Mouse (Mus musculus) monocyte, adult 2 months (primary cell): ENCODE results near the gene H2afy.

Source experiments
- DNase-seq, 2 experiments: peaks; one replicate each; pipeline ENCODE4 v3.0.0; 2022; ENCODE audit warnings: low spot score in 2 of 2, low read depth in 1 of 2

H2afy gene

DNA sequence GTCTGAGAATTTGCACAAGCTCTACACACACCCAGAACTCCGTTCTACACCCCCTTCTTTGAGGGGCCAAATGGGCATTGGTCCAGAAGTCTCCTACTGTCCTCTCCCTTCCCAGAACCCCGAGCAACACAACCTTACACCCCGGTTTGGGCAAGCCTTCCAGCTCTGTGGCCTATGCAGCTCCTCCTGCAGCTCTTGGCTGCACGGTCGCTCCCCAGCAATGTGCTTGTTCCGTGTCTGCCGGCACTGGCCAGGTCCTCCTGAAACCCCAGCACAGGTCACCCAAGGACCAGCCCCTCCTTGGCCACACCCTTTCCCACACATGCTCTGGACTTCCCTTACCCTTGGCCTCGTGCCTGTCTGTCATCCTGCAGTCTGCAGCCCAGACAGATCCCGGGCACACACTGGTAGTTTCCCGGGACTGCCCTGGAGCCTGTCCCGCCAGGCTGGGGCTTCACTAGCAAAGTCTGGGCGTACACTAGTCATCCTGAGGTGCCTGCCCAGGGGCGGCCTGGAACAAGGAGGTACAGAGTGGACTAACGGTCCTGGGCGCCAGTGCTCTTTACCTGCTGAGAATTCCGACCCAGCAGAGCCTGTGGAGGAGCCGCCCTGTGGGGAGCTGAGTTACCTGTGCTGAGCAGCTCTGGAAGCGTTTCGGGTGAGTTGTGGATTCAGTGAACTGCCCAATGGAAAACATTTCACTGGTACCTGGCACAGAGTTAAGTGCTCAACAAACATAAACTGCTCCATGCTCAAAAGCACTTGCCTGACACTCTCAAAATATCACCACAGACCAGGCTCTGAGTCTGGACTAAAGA is 22.5 kb downstream of the H2afy start:
- DNase-seq: no peak

DNA sequence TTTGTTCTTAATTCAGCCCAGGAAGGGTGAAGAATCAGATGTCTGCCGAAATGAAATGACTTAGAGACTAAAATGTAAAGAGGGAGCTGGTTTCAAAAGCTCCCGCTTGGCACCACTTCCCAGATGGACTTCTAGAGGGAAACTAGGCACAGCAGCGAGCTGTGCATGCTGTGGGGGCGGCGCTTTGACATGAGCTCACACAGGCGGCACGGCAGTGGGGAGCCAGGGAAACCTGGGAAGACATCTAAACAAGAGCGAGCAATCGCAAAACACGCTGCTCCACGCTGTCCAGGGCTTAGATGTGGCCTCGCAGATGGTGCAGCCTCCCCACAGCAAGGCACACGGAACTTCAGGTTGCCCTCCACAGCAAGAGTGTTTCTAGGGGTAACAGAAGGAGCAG is 23.2 kb downstream of the H2afy start:
- no peak for DNase-seq

DNA sequence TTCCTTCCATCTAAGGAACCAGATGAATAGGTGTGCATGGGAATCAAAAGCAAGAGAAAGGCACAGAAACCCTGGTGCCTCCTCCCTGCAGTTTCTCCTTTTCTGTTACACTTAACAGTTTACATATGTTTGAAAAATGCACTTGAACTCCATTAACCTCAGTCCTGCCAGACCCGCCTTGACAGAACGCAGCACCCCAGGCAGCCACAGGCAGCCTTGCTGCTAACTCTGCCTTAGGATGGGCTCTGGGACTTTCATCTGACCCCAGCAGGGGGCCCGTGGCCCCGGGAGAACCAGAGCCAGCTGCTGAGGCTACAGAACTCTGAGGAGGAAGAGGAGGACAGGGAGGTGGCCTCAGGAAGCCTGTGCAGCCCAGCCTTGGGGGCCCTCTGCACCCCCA is 23.7 kb downstream of the H2afy start:
- DNase-seq: no peak

DNA sequence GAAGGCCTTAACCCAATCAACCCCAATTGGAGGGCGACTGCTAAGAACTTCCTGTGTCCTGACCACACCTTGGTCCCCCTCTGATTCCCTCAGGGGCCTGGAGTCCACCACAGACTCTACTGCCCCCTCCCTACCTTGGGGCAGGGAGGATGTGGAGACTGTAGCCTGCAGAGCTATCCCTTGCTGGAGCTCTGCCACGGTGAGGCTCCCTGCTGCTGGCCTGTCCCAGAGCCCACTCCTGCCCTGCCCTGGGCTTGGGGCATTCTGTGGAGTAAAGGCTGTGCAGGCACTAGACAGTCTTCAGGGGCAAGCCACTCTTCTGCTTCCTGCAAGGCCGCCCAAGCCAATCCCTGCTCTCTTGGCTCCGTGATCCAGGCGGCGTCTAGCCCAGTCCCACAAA is 24.6 kb downstream of the H2afy start:
- no peak for DNase-seq

DNA sequence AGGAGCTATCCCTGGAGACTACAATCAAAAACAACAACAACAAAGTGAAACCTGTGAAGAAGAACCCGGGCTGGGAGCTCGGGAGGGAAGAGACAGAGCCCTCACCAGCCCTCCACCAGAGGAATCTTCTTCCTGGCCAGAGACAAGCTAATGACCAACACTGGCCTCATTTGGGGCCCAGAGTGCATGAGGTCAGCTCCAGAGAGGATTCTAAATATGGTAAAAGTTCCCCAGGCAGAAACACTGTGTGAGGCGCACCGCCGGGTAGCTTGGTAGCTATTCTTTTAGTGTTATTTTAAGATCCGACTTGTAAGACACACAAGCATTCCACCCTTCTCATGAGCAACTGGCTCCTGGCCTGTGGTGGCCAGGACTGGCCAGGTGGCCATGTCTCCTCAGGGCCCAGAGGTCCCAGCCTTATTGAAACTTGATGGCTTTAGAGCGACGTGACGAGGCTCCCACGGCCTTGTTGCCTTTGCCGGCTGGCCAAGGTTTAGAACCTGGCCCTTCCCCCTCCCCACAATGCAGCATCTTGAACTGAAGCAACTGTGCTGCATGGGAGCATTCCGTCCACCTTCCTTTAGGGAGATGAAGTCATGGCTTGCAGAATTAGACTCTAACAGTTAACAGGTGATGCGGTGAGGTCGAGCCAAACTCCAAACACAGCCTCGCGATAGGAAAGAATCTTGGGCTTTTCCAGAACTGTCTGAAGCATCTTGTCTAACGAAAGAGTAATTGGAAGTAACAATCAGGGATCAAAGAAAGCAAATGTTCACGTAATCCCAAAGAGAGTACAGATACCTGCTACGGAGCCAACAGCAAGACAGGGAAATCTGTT is 25.2 kb downstream of the H2afy start:
- DNase-seq: no peak

DNA sequence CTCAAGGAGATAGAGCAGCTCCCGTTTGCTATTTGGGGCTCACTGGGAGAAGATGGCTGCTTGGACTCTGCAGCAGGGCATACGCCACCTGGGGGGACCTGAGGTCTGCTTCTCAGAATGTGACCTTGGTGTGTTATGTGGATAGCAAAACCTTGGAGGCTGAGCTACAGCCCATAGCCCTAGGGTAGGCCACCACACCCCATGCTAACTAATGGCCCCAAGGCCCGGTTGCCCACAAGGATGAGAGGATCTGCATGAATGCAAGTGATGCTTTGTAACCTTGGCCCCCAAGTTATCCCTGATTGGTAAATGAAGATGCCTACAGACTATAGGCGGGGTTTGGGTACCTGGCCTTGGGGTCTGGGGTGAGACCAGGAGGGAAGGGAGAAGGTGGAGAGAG is 26.5 kb downstream of the H2afy start:
- no peak for DNase-seq

DNA sequence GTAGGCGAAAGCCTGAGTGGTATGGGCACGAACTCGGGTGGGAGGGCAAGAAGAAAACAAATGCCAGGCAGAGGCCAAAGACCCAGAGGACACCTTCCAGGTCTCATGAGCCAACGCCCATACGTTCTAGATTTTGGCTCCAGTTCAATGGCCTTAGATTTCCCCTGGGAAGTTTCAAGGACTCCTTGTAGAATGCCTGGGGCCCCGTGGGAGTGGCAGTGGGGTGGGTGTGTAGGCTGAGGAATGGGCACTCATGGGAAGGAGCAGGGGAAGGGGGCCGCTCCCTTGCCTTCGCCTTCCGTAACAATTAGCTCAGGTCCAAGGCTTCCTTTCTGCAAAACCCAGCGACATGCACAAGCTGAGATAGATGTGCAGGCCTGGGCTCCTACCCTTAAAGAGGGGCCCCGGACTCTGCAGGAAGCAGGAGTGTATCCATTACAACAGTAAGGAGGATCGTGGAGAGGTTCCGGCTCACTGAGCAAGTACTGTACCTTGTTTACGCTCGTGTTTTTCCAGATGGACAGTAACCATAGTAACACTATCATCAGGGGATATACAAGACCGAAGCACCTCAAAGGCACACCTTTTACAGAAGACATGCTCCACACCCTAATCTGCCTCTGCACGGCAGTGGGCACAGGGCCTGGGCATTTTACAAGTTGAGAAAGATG is 27.2 kb downstream of the H2afy start:
- no peak for DNase-seq

DNA sequence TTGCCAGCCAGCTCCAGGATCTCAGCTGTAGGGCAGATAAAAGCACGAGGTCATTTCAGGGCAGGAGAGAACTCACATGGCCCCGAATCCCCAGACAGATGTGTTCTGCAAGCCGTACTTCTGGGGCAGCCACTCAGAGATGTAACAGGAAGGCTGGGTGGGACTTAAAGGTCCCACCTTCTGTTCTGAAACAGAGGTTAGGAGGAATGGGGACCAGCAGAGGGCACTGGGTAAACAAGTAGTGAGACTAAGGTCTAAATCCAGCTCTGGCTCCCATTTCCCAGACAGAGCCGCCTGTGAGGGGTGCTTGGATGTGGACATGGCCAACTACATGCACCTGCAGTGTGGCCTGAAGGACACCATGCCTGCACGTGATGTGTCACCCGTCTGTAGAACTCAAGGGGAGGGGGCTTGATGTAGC is 31.2 kb downstream of the H2afy start:
- DNase-seq: no peak

DNA sequence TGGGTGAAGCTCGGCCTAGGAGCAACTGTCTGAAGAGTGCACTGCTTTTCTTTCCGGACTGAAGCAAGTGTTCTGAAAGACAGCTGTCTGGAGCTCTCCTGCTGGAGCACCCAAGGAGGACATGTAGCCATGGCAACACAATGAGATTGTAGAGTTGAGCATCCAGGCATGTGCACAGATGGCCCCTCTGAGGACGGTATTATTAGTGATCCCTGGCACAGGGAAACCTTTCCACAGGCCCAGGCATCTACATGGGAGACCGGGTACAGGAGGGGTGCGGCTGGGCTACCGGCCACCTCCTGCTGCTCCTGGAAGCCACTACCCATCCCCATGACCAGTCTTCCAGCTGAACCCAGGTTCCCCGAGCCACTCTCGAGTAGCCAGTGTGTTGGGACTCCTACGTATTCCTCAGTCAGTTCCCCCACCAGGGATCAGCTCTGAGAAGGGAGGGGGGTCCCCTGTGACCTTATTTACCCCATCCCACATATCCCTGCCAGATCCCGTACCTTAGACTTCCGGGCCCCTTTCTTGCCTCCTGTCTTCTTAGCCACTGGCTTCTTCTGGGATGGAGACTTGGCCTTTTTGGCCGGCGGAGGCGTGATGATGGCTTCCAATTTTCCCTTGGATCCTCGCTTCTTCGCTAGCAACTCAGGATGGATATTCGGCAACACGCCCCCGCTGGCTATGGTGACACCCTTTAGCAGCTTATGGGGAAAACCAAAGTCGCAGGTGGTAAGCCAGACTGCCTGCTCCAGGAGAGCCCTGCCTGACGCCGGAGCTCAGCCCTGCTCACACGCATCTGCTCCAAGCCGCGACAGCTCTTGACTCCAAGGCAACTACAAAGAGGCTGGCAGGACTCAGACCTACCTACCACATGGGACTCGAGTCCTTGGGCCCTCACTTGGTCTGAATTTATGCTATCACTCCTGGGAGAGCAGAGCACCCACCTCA is 32.1 kb downstream of the H2afy start:
- no peak for DNase-seq

DNA sequence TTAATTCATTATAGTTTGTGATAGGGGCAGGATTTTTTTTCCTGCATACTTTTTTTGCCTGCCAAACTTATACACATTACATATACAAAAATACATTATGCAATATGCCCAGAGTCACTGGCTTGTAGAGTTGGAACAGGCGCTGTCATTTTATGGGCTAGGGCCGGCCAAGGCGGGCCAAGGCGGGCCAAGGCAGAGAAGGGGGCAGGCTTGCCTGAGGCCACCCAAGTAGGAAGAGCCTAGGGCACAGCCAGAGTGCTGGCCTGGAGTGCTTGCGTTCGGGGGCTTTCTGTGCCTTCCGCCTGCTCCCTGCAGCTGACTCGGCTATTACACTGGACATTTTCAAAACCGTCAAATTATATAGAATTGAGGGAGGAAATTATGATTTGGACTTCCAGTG is 34.0 kb downstream of the H2afy start:
- no peak for DNase-seq

DNA sequence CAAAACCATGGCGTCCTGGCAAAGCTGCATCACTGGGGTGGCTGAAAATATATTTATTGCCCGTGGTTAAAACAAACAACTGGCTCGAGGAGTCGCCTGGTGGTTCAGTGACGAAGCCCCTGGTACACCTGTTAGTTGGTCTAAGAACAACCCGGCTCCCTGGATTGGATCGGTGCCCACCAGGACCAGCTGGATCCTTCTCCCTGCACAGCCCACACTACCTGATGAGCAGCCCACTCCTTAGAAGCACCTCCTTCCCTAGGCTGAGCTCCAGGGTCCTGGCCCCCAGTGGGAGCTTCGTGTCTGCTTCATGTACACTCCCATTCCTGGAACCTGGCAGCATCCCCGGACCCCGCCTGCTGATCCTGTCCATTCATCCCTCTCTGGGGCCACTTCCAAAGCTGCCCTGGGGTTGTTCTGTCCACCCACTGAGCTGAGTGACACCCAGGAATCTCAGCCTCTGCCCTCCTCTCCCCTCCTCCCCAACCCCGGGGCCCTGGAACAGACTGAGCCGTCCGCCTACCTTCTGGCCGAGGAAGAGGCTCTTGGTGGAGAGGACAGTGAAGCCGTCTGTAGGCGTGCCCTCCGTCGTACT is 40.5 kb downstream of the H2afy start:
- DNase-seq: no peak

DNA sequence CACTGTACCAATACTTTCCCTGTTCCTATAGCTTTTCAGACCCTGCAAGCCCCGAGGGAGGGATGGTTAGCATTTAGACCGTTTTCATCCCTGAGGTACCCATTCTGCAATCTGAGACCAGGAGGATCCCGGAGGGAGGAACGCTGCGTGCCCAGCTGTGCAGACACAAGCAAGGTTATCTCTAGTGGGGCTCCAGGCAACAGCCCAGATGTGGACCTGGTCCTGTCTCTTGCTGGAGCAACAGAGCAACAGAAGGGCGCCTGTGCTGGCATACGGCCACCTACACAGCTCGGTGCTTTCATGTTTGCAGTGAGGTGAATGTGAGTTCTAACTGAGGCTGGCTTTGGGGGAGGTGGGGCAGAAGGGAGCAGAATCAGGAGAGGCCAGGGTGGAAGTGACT is 41.6 kb downstream of the H2afy start:
- DNase-seq: no peak

DNA sequence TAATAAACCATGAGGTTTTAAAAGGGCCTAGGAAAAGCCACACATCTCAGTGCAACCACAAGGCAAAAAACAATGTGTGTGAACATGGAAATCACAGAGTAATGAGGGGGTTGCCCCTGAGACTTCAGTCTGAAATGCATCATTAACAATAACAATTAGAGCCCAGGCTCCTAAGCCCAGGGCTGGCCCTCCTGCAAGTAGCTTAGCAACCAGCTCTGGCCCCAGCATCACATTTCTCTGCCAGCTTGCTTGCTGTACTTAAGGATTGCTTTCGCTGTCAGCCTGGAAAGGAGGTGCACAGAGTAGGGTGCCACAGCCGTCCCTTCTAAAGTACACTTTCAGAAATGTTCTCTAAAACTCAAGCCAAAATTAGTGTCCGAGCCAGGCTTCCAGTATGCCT is 42.5 kb downstream of the H2afy start:
- DNase-seq: no peak

DNA sequence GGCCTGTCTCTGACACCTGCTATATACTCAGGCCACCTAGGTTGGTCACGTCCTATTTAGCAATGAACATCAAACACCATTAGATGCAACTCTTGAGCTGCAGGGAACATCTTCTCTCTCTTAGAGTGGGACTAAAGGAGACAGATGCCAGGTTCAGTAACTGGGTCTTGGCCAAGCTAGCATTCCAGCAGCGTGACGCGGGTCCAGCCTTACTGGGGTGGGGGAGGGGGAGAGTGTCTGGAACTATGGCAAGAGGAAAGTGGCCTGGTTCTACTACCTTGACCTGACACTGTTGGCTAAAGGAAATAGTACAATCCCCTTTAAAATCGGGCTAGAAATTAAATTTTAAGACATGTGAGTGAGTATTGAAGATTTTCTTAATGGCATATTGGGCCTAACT is 43.6 kb downstream of the H2afy start:
- DNase-seq: no peak

DNA sequence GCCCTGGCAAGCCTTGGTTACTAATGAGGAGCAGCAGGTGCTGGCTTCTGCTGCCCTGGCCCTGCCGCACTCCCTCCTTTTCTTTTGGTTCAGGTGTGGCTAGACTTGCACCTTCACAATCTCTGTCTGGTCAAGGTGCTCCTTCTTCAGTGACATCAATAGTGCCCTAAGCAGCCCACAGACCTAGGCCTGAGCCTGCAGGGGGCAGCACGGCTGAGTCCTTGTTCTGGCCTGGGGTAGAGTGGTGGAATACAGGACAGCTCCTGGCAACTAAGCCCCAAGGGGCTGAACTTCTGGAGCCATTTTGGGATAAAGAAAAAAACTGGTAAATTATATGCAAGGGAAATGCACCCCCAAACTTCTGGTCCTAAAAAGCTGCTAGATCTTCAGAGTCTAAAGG is 45.6 kb downstream of the H2afy start:
- no peak for DNase-seq

DNA sequence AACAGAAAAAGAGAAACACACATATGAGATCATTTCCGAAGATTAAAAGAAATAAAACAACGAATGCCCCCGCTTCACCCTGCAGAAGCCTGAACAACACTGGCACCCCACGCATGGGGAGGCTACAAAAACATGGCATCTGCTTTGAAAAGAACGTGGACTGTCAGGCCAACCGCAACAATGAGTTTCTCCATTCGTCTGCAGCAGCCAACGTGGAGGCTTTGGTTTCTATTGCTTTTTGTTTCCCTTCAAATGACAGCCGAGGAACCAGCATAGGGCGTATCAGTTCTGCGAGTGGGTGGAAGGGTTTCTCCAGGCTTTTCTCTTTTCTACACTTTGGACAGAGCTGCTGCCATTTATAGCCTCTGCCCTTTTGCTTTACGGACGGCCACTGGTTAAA is 47.6 kb downstream of the H2afy start:
- DNase-seq: no peak

DNA sequence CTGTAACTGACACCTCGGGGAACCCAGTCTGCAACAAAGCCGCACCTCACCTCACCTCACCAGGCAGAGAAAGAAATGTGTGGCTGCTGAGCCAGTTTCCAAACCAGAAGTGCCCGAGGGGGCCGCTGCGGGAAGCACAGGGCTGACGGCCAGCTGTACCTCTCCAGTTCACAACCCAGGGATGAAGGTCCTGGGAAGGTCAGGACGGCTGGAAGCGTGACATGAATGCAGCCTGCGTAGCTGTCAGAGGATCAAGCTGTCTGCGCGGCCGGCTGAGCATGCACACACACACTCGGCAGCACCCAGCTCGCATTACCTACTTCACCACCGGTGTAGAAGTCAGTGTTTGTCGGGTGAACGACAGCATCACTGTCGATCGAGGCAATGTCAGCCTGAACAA is 48.2 kb downstream of the H2afy start:
- no peak for DNase-seq

DNA sequence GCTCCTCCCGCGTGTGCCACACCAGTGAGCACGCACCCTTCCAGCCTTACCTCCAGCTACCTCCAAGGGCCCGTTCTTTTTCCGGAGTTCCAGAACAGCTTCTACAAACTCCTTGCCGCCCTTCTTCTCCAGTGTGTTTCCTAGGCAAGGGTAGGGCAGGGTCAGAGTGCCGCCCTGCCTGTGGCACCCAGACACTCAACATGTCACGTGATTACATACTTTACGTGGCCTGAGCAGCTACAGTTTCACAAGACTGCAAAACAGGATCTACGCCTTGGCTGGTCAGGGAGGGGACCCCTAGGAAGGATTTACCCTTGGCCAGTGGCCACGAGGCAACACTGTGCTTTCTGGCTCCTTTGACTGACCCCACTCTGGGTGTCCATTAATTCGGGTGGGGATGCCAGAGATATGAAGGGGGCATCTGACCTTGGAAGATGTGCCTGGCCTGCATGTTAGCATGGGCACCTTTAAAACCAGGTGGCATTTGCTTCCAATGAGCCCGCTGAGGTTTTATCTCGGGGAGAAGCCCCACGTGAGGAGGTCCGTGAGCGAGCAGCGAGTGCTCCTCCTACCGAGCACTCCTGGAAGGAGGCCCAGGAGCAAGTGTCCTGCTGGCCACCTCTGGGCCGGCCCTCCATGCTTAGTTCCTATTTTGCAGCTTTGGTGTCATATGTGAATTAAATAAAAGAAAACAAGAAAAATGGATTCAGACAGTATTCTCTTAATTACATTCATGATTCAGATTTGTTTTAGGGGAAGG is 51.8 kb downstream of the H2afy start:
- no peak for DNase-seq

DNA sequence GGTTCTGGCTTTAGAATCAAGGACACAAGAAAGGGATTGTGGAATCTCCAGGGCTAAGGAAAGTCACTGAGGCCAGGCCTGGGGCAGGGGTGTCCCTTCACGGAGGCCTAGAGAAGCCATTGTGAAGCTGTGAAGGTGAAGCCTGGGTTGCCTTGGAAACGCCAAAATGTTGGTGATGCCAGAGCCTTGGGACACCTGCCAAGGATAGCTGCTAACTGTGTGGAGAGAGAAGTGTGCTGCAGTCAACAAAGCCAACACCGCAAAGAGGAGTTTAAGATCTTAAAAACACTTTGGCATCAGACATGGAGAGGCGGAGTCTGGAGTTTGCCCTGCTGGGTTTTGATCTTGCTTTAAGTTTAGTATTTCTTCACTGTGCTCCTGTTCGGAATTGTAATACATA is 54.5 kb downstream of the H2afy start:
- no peak for DNase-seq

DNA sequence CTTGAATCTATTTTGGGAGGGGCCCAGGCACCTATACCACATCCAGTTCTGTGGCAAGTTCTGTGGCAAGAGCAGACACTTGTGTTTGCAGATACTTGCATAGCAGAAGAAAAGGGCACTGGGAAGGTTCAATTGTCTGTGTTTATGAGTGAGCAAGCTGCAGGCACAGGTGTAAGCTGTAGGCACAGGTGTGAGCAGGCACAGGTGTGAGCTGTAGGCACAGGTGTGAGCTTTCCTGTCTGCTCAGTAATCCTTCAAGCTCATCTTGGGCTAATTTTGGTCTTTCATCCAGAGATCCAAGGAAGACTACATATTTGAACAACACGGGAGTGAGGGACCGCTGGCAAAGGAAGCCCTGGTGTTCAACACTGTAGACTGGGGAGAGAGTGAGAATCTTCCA is 56.5 kb downstream of the H2afy start:
- DNase-seq: no peak
